In genomic region chr14:28848831-28849590, GRCm38 (mm10) we compare ENCODE assay signal across 9 mouse cellular contexts.
DNase-seq lines count a peak whose midpoint lies in the region; ATAC-seq and TF ChIP-seq lines count a peak whose summit lies in the region.
"Had no signal": no experiment of that assay in that cellular context is flagged by ENCODE, and none has a peak within 500 bp of the region (broad histone marks: within the 10 kb centered on the region; RNA-seq: fewer than 3 reads in every experiment).

No protein-coding gene starts in this region.

- peak; percentile 26; the same call in 1 of the 2 replicates for TF ChIP-seq CTCF in hindbrain, postnatal 0 days (IDR thresholded peaks at IDR 0.05; ENCODE audit: low read depth)

- no peak overlapping the region for H3K9ac ChIP-seq in hindbrain, postnatal 0 days (replicated peaks; ENCODE audit: low read length)
- no peak overlapping the region for H3K9ac ChIP-seq in hindbrain, embryonic 13.5 days
- H3K9ac ChIP-seq in ES-E14 (ENCODE audit: insufficient read depth, low read depth, low read length, poor library complexity, severe bottlenecking): no peak overlapping the region
- H3K9ac ChIP-seq in midbrain, embryonic 13.5 days (replicated peaks): no peak overlapping the region
- H3K9ac ChIP-seq: limb, embryonic 13.5 days had no signal

- intact Hi-C loops in left cerebral cortex, postnatal 14 days (cut with DNase I): no loop called here

- no peak overlapping the region for H3K4me2 ChIP-seq in hindbrain, postnatal 0 days (ENCODE audit: low read depth, low read length)
- no peak overlapping the region for H3K4me2 ChIP-seq in hindbrain, embryonic 13.5 days
- no peak overlapping the region for H3K4me2 ChIP-seq in midbrain, embryonic 13.5 days (replicated peaks)
- H3K4me2 ChIP-seq: limb, embryonic 13.5 days had no signal

- no peaks in the 10 kb centered on the region for H3K9me3 ChIP-seq in hindbrain, postnatal 0 days (ENCODE audit: low read length)
- no peaks in the 10 kb centered on the region for H3K9me3 ChIP-seq in hindbrain, embryonic 13.5 days
- no peaks in the 10 kb centered on the region for H3K9me3 ChIP-seq in ES-E14 (ENCODE audit: control insufficient read depth, insufficient read depth, low read depth, low read length)
- H3K9me3 ChIP-seq in midbrain, embryonic 13.5 days: no peaks in the 10 kb centered on the region
- H3K9me3 ChIP-seq: limb, embryonic 13.5 days had no signal

- WGBS in hindbrain, postnatal 0 days: 12% methylated on average over 2 of the region's 2 CpGs
- WGBS in hindbrain, embryonic 13.5 days: 15% methylated on average over 2 of the region's 2 CpGs
- 16% methylated on average over 2 of the region's 2 CpGs for WGBS in midbrain, embryonic 13.5 days

- no peak overlapping the region for H3K27ac ChIP-seq in hindbrain, postnatal 0 days
- H3K27ac ChIP-seq in hindbrain, embryonic 13.5 days: no peak overlapping the region
- no peak overlapping the region for H3K27ac ChIP-seq in ES-E14 (ENCODE audit: insufficient read depth, low read depth, low read length, poor library complexity, severe bottlenecking)
- no peak overlapping the region for H3K27ac ChIP-seq in midbrain, embryonic 13.5 days
- H3K27ac ChIP-seq: limb, embryonic 13.5 days had no signal

- no peaks in the 10 kb centered on the region for H3K36me3 ChIP-seq in hindbrain, postnatal 0 days (ENCODE audit: insufficient read depth, low read length)
- H3K36me3 ChIP-seq in hindbrain, embryonic 13.5 days: no peaks in the 10 kb centered on the region
- no peaks in the 10 kb centered on the region for H3K36me3 ChIP-seq in ES-E14 (ENCODE audit: control insufficient read depth, insufficient read depth, low read length, poor library complexity, severe bottlenecking)
- no peaks in the 10 kb centered on the region for H3K36me3 ChIP-seq in midbrain, embryonic 13.5 days
- H3K36me3 ChIP-seq: limb, embryonic 13.5 days had no signal

- H3K4me1 ChIP-seq in hindbrain, postnatal 0 days (ENCODE audit: insufficient read depth, low read length): no peaks in the 10 kb centered on the region
- H3K4me1 ChIP-seq in hindbrain, embryonic 13.5 days (replicated peaks): no peaks in the 10 kb centered on the region
- H3K4me1 ChIP-seq in ES-E14 (ENCODE audit: control insufficient read depth in 2 of 2, insufficient read depth in 2 of 2, low read length in 2 of 2, poor library complexity in 1 of 2): no peaks in the 10 kb centered on the region
- no peaks in the 10 kb centered on the region for H3K4me1 ChIP-seq in midbrain, embryonic 13.5 days (replicated peaks)

- no peak overlapping the region for H3K4me3 ChIP-seq in hindbrain, postnatal 0 days (ENCODE audit: low read length)
- H3K4me3 ChIP-seq in hindbrain, embryonic 13.5 days: no peak overlapping the region
- H3K4me3 ChIP-seq in ES-E14 (ENCODE audit: insufficient read depth in 1 of 2, low read depth in 1 of 2, low read length in 2 of 2, poor library complexity in 1 of 2, severe bottlenecking in 1 of 2): no peak overlapping the region
- no peak overlapping the region for H3K4me3 ChIP-seq in midbrain, embryonic 13.5 days (replicated peaks)
- H3K4me3 ChIP-seq: limb, embryonic 13.5 days had no signal

- H3K27me3 ChIP-seq in hindbrain, postnatal 0 days (ENCODE audit: insufficient read depth, low read length): no peaks in the 10 kb centered on the region
- no peaks in the 10 kb centered on the region for H3K27me3 ChIP-seq in hindbrain, embryonic 13.5 days
- no peaks in the 10 kb centered on the region for H3K27me3 ChIP-seq in midbrain, embryonic 13.5 days
- H3K27me3 ChIP-seq: limb, embryonic 13.5 days had no signal

- no peak for ATAC-seq in hindbrain, postnatal 0 days
- no peak for ATAC-seq in hindbrain, embryonic 13.5 days (ENCODE audit: low FRiP score)
- no peak for ATAC-seq in midbrain, embryonic 13.5 days

- in situ Hi-C loops in ES-E14 (cut with MboI; ENCODE audit: low sequenced_read_pairs in 2 of 2, unreplicated experiment in 2 of 2): no loop called here

- DNase-seq in hindbrain, postnatal 0 days (ENCODE audit: low spot score): peak; percentile 69
- DNase-seq in ES-E14 (ENCODE audit: low read depth, low spot score) (peak; percentile 30), MN1 (ENCODE audit: low spot score) (no peak)
- DNase-seq in adrenal gland, postnatal 25 days: peak; percentile 48
- peak; percentile 10 to 40 for DNase-seq in left cerebral cortex, postnatal 14 days (ENCODE audit: low spot score in 2 of 2)
- DNase-seq in urinary bladder, adult 2 months (ENCODE audit: low spot score): peak; percentile 21

TF ChIP-seq in ES-E14, 5 proteins besides CTCF, POLR2A, EP300 and RAD21:
- TF ChIP-seq MAFK (IDR thresholded peaks at IDR 0.05; ENCODE audit: insufficient read depth, low read depth, low read length): no peak
- no peak for TF ChIP-seq ZC3H11A (IDR thresholded peaks at IDR 0.05; ENCODE audit: borderline replicate concordance, low read depth, low read length)
- no peak for TF ChIP-seq CHD2 (IDR thresholded peaks at IDR 0.05; ENCODE audit: low read depth, low read length)
- no peak for TF ChIP-seq HCFC1 (IDR thresholded peaks at IDR 0.05; ENCODE audit: borderline replicate concordance, insufficient read depth, low read length)
- no peak for TF ChIP-seq ZNF384 (IDR thresholded peaks at IDR 0.05; ENCODE audit: low read depth, low read length)
